Mouse (Mus musculus) lung, embryonic 16.5 days (tissue): ENCODE results near the gene Irf3. TPM values are rescaled to one million over a fixed set of nuclear protein-coding genes. Genes with fewer than 3 reads are reported as not detected.

Experiments
- ATAC-seq: fragments of 200-750 bp; cut with Nextera tagmentation; 2 replicates; pipeline ENCODE4 v1.8.0; 2017; ENCODE audit warnings: low read depth, mild to moderate bottlenecking, moderate library complexity
- H3K27ac ChIP-seq: fragments of 300-500 bp; sonication (generic); 2 replicates; pipeline ENCODE4 v1.5.1; 2014; ENCODE audit warnings: mild to moderate bottlenecking, control low read depth, low read length
- H3K27me3 ChIP-seq: fragments of 300-500 bp; sonication (generic); 2 replicates; pipeline ENCODE4 v1.6.1; 2014; ENCODE audit warnings: low read depth, low read length, mixed read lengths; ENCODE audit not compliant: control insufficient read depth, insufficient read depth
- H3K36me3 ChIP-seq: fragments of 300-500 bp; sonication (generic); 2 replicates; pipeline ENCODE4 v1.6.1; 2014; ENCODE audit warnings: low read length; ENCODE audit not compliant: control insufficient read depth, insufficient read depth
- H3K4me1 ChIP-seq: fragments of 300-500 bp; sonication (generic); replicated peaks from 2 replicates; pipeline ENCODE4 v1.6.1; 2014; ENCODE audit warnings: low read length, mixed read lengths; ENCODE audit not compliant: control insufficient read depth, insufficient read depth
- H3K4me2 ChIP-seq: fragments of 300-500 bp; sonication (generic); 2 replicates; pipeline ENCODE4 v1.6.1; 2014; ENCODE audit warnings: low read depth, low read length, control low read depth
- H3K4me3 ChIP-seq: fragments of 300-500 bp; sonication (generic); 2 replicates; pipeline ENCODE4 v1.5.1; 2014; ENCODE audit warnings: mild to moderate bottlenecking, low read length, control low read depth
- H3K9ac ChIP-seq: fragments of 300-500 bp; sonication (generic); 2 replicates; pipeline ENCODE4 v1.6.1; 2014; ENCODE audit warnings: low read length, control low read depth
- H3K9me3 ChIP-seq: fragments of 300-500 bp; sonication (generic); 2 replicates; pipeline ENCODE4 v1.6.1; 2016; ENCODE audit warnings: low read length; ENCODE audit not compliant: control insufficient read depth
- WGBS: fragments of 180-500 bp; shearing (Covaris S2); extraction: QIAGEN DNeasy Blood & Tissue Kit; methylation state at CpG from one replicate; pipeline ENCODE4 v1.1.7; 2014; 5-methylcytosine and 5-hydroxymethylcytosine counted together
- polyA plus RNA-seq: library from polyadenylated mRNA; unstranded; fragments of >200 nt; fragmentation: Nextera tagmentation; extraction: Ambion mirVana; gene quantifications from 2 replicates; pipeline ENCODE4 v1.2.1, GENCODE M21; 2015

Gene Irf3
- polyA plus RNA-seq, 1 experiment from 2014 or later, result 96.5 TPM

GRCm38 (mm10) chr7:44957183-44957835 is 40.1 kb upstream of the Irf3 start:
- Histone ChIP-seq H3K36me3 (no peaks in the 10 kb centered on the region; the same call in 1 of the 2 replicates), H3K27me3 (no peaks in the 10 kb centered on the region), H3K4me1 (peaks cover 5% of the 10 kb centered on the region; the same call in 1 of the 2 replicates), H3K9ac (peak overlapping the region; percentile 20; the same call in 1 of the 2 replicates), H3K27ac (peak overlapping the region; percentile 49; the same call in 1 of the 2 replicates), H3K4me2 (no peak overlapping the region), H3K9me3 (no peaks in the 10 kb centered on the region), H3K4me3 (no peak overlapping the region)
- ATAC-seq, result peak; percentile 23
- WGBS, result 61% methylated on average over 20 of the region's 20 CpGs

GRCm38 (mm10) chr7:44958208-44958607 is 39.2 kb upstream of the Irf3 start:
- Histone ChIP-seq H3K4me2 (no peak overlapping the region), H3K9me3 (no peaks in the 10 kb centered on the region), H3K27ac (no peak overlapping the region), H3K4me1 (no peaks in the 10 kb centered on the region), H3K9ac (no peak overlapping the region), H3K4me3 (no peak overlapping the region), H3K27me3 (no peaks in the 10 kb centered on the region), H3K36me3 (no peaks in the 10 kb centered on the region; the same call in 1 of the 2 replicates)
- peak; percentile 31; the same call in 1 of the 2 replicates for ATAC-seq
- 45% methylated on average over 7 of the region's 7 CpGs for WGBS

- H3K9me3 ChIP-seq, result no peaks in the 10 kb centered on the region
- no peaks in the 10 kb centered on the region; the same call in 1 of the 2 replicates for H3K36me3 ChIP-seq
- H3K27ac ChIP-seq, result no peak overlapping the region
- H3K9ac ChIP-seq, result no peak overlapping the region
- 79% methylated on average over 8 of the region's 8 CpGs for WGBS
- H3K4me1 ChIP-seq, result no peaks in the 10 kb centered on the region
- H3K4me2 ChIP-seq, result no peak overlapping the region
- no peaks in the 10 kb centered on the region for H3K27me3 ChIP-seq
- no peak overlapping the region for H3K4me3 ChIP-seq
- ATAC-seq, result no peak
Measured at GRCm38 (mm10) chr7:44959281-44959680, 38.2 kb upstream of the Irf3 start.

GRCm38 (mm10) chr7:44959874-44960511 is 37.5 kb upstream of the Irf3 start:
- H3K36me3 ChIP-seq, result no peaks in the 10 kb centered on the region; the same call in 1 of the 2 replicates
- H3K4me2 ChIP-seq, result no peak overlapping the region
- H3K27me3 ChIP-seq, result no peaks in the 10 kb centered on the region
- no peak for ATAC-seq
- 82% methylated on average over 10 of the region's 10 CpGs for WGBS
- no peak overlapping the region for H3K4me3 ChIP-seq
- no peaks in the 10 kb centered on the region for H3K4me1 ChIP-seq
- no peak overlapping the region for H3K27ac ChIP-seq
- H3K9ac ChIP-seq, result no peak overlapping the region
- H3K9me3 ChIP-seq, result no peaks in the 10 kb centered on the region

GRCm38 (mm10) chr7:44960512-44960910 is 36.9 kb upstream of the Irf3 start:
- Histone ChIP-seq H3K4me1 (no peaks in the 10 kb centered on the region), H3K27me3 (no peaks in the 10 kb centered on the region), H3K36me3 (no peaks in the 10 kb centered on the region; the same call in 1 of the 2 replicates), H3K9ac (no peak overlapping the region), H3K4me3 (no peak overlapping the region), H3K4me2 (no peak overlapping the region), H3K9me3 (no peaks in the 10 kb centered on the region), H3K27ac (no peak overlapping the region)
- no peak for ATAC-seq
- 83% methylated on average over 13 of the region's 13 CpGs for WGBS

- no peak for ATAC-seq
- H3K9me3 ChIP-seq, result no peaks in the 10 kb centered on the region
- H3K4me3 ChIP-seq, result no peak overlapping the region
- no peaks in the 10 kb centered on the region for H3K27me3 ChIP-seq
- 62% methylated on average over 8 of the region's 8 CpGs for WGBS
- no peaks in the 10 kb centered on the region; the same call in 1 of the 2 replicates for H3K36me3 ChIP-seq
- no peak overlapping the region for H3K9ac ChIP-seq
- H3K4me1 ChIP-seq, result no peaks in the 10 kb centered on the region
- no peak overlapping the region for H3K27ac ChIP-seq
- no peak overlapping the region for H3K4me2 ChIP-seq
Measured at GRCm38 (mm10) chr7:44962337-44962736, 35.1 kb upstream of the Irf3 start.

- Histone ChIP-seq H3K27ac (no peak overlapping the region), H3K27me3 (no peaks in the 10 kb centered on the region), H3K4me2 (no peak overlapping the region), H3K36me3 (no peaks in the 10 kb centered on the region; the same call in 1 of the 2 replicates), H3K4me3 (no peak overlapping the region), H3K9me3 (no peaks in the 10 kb centered on the region), H3K4me1 (no peaks in the 10 kb centered on the region), H3K9ac (no peak overlapping the region)
- 88% methylated on average over 5 of the region's 5 CpGs for WGBS
- no peak for ATAC-seq
Measured at GRCm38 (mm10) chr7:44962831-44963230, 34.6 kb upstream of the Irf3 start.

- no peak overlapping the region for H3K27ac ChIP-seq
- 0 out of 2 replicates have a peak, but pooled peaks cover 5% of the 10 kb centered on the region for H3K4me1 ChIP-seq
- no peak overlapping the region for H3K9ac ChIP-seq
- no peak for ATAC-seq
- H3K4me2 ChIP-seq, result no peak overlapping the region
- H3K27me3 ChIP-seq, result no peaks in the 10 kb centered on the region
- H3K36me3 ChIP-seq, result no peaks in the 10 kb centered on the region; the same call in 1 of the 2 replicates
- H3K9me3 ChIP-seq, result no peaks in the 10 kb centered on the region
- WGBS, result 96% methylated on average over 13 of the region's 13 CpGs
- H3K4me3 ChIP-seq, result no peak overlapping the region
Measured at GRCm38 (mm10) chr7:44964990-44965389, 32.5 kb upstream of the Irf3 start.

- WGBS, result 66% methylated on average over 7 of the region's 7 CpGs
- H3K9me3 ChIP-seq, result no peaks in the 10 kb centered on the region
- no peaks in the 10 kb centered on the region; the same call in 1 of the 2 replicates for H3K36me3 ChIP-seq
- peaks cover 7% of the 10 kb centered on the region for H3K4me1 ChIP-seq
- no peak overlapping the region for H3K4me2 ChIP-seq
- H3K27me3 ChIP-seq, result no peaks in the 10 kb centered on the region
- no peak overlapping the region for H3K4me3 ChIP-seq
- H3K27ac ChIP-seq, result no peak overlapping the region
- no peak overlapping the region for H3K9ac ChIP-seq
- ATAC-seq, result no peak
Measured at GRCm38 (mm10) chr7:44965975-44966374, 31.5 kb upstream of the Irf3 start.
